Mouse (Mus musculus) kidney, embryonic 15.5 days (tissue): ENCODE data around the gene Tctex1d2. TPM values are rescaled to one million over a fixed set of nuclear protein-coding genes. Genes with fewer than 3 reads are reported as not detected.

Source experiments
- ATAC-seq: fragments of 200-750 bp; cut with Nextera tagmentation; replicated peaks from 2 replicates; pipeline ENCODE4 v1.8.0; 2017; ENCODE audit warnings: moderate TSS enrichment; ENCODE audit not compliant: low FRiP score
- H3K27ac ChIP-seq: fragments of 300-500 bp; sonication (generic); 2 replicates; pipeline ENCODE4 v1.5.1; 2015; ENCODE audit warnings: mild to moderate bottlenecking, inconsistent platforms
- H3K27me3 ChIP-seq: fragments of 300-500 bp; sonication (generic); 2 replicates; pipeline ENCODE4 v1.6.1; 2015; ENCODE audit warnings: inconsistent platforms
- H3K36me3 ChIP-seq: fragments of 300-500 bp; sonication (generic); 2 replicates; pipeline ENCODE4 v1.6.1; 2015; ENCODE audit warnings: inconsistent platforms
- H3K4me1 ChIP-seq: fragments of 300-500 bp; sonication (generic); 2 replicates; pipeline ENCODE4 v1.6.1; 2015; ENCODE audit warnings: inconsistent platforms
- H3K4me2 ChIP-seq: fragments of 300-500 bp; sonication (generic); 2 replicates; pipeline ENCODE4 v1.6.1; 2015; ENCODE audit warnings: moderate library complexity, mild to moderate bottlenecking, inconsistent platforms
- H3K4me3 ChIP-seq: fragments of 300-500 bp; sonication (generic); replicated peaks from 2 replicates; pipeline ENCODE4 v1.5.1; 2015; ENCODE audit warnings: mild to moderate bottlenecking, inconsistent platforms
- H3K9ac ChIP-seq: fragments of 300-500 bp; sonication (generic); 2 replicates; pipeline ENCODE4 v1.6.1; 2015; ENCODE audit warnings: mild to moderate bottlenecking, inconsistent platforms
- H3K9me3 ChIP-seq: fragments of 300-500 bp; sonication (generic); replicated peaks from 2 replicates; pipeline ENCODE4 v1.6.1; 2016; ENCODE audit warnings: inconsistent platforms
- WGBS: fragments of 180-500 bp; shearing (Covaris S2); methylation state at CpG from one replicate; pipeline ENCODE4 v1.1.7; 2015; ENCODE audit warnings: mixed read lengths; 5-methylcytosine and 5-hydroxymethylcytosine counted together
- polyA plus RNA-seq: library from polyadenylated mRNA; unstranded; fragments of >200 nt; fragmentation: Nextera tagmentation; extraction: Ambion mirVana; gene quantifications from 2 replicates; pipeline ENCODE4 v1.2.1, GENCODE M21; 2015

Gene Tctex1d2
- polyA plus RNA-seq, 1 experiment from 2014 or later = 33.6 TPM

GRCm38 (mm10) chr16:32400267-32400666 is 19.2 kb upstream of the Tctex1d2 start, which contains the start of gene Tm4sf19:
Gene Tm4sf19 (plus strand): TSS chr16:32400506.
- no peak for ATAC-seq
- no peaks in the 10 kb centered on the region for H3K9me3 ChIP-seq
- no peak within 1 kb of the TSS for H3K4me3 ChIP-seq
- H3K4me1 ChIP-seq = 0 out of 2 replicates have a peak, but pooled peaks cover 2% of the 10 kb centered on the region
- WGBS = 76% methylated on average over 7 of the region's 7 CpGs
- no peak within 1 kb of the TSS for H3K27ac ChIP-seq
- H3K27me3 ChIP-seq = no peaks in the 10 kb centered on the region
- no peak within 1 kb of the TSS for H3K9ac ChIP-seq
- no peak within 1 kb of the TSS for H3K4me2 ChIP-seq
- no peaks in the 10 kb centered on the region for H3K36me3 ChIP-seq

- H3K27ac ChIP-seq = no peak overlapping the region
- H3K4me1 ChIP-seq = no peaks in the 10 kb centered on the region
- H3K4me2 ChIP-seq = no peak overlapping the region
- no peaks in the 10 kb centered on the region for H3K36me3 ChIP-seq
- no peaks in the 10 kb centered on the region for H3K27me3 ChIP-seq
- no peak for ATAC-seq
- 79% methylated on average over 9 of the region's 9 CpGs for WGBS
- H3K9ac ChIP-seq = no peak overlapping the region
- no peak overlapping the region for H3K4me3 ChIP-seq
- no peaks in the 10 kb centered on the region for H3K9me3 ChIP-seq
These were observed 18.1 kb upstream of the Tctex1d2 start for GRCm38 (mm10) chr16:32401335-32401965.

- Histone ChIP-seq H3K4me2 (no peak overlapping the region), H3K9me3 (no peaks in the 10 kb centered on the region), H3K4me1 (no peaks in the 10 kb centered on the region), H3K27ac (no peak overlapping the region), H3K36me3 (no peaks in the 10 kb centered on the region), H3K9ac (no peak overlapping the region), H3K27me3 (no peaks in the 10 kb centered on the region), H3K4me3 (no peak overlapping the region)
- ATAC-seq = no peak
- WGBS = 82% methylated on average over 3 of the region's 3 CpGs
These were observed 16.7 kb upstream of the Tctex1d2 start for GRCm38 (mm10) chr16:32402818-32403217.

- Histone ChIP-seq H3K4me1 (no peaks in the 10 kb centered on the region), H3K4me2 (no peak overlapping the region), H3K27me3 (no peaks in the 10 kb centered on the region), H3K9ac (no peak overlapping the region), H3K4me3 (no peak overlapping the region), H3K9me3 (no peaks in the 10 kb centered on the region), H3K27ac (no peak overlapping the region), H3K36me3 (no peaks in the 10 kb centered on the region)
- WGBS = 93% methylated on average over 9 of the region's 9 CpGs
- no peak for ATAC-seq
These were observed 13.8 kb upstream of the Tctex1d2 start for GRCm38 (mm10) chr16:32405716-32406115.

GRCm38 (mm10) chr16:32406671-32407070 is 12.8 kb upstream of the Tctex1d2 start:
- H3K27me3 ChIP-seq = no peaks in the 10 kb centered on the region
- no peaks in the 10 kb centered on the region for H3K36me3 ChIP-seq
- H3K4me1 ChIP-seq = no peaks in the 10 kb centered on the region
- WGBS = 66% methylated on average over 6 of the region's 6 CpGs
- no peaks in the 10 kb centered on the region for H3K9me3 ChIP-seq
- H3K4me2 ChIP-seq = no peak overlapping the region
- no peak overlapping the region for H3K4me3 ChIP-seq
- no peak overlapping the region for H3K27ac ChIP-seq
- H3K9ac ChIP-seq = no peak overlapping the region
- no peak for ATAC-seq

GRCm38 (mm10) chr16:32407730-32408129 is 11.8 kb upstream of the Tctex1d2 start:
- H3K4me2 ChIP-seq = no peak overlapping the region
- 83% methylated on average over 10 of the region's 10 CpGs for WGBS
- H3K27me3 ChIP-seq = no peaks in the 10 kb centered on the region
- H3K9me3 ChIP-seq = no peaks in the 10 kb centered on the region
- H3K27ac ChIP-seq = no peak overlapping the region
- no peaks in the 10 kb centered on the region for H3K36me3 ChIP-seq
- no peak overlapping the region for H3K4me3 ChIP-seq
- H3K4me1 ChIP-seq = no peaks in the 10 kb centered on the region
- no peak overlapping the region for H3K9ac ChIP-seq
- no peak for ATAC-seq

- Histone ChIP-seq H3K36me3 (no peaks in the 10 kb centered on the region), H3K4me2 (no peak overlapping the region), H3K27me3 (no peaks in the 10 kb centered on the region), H3K9me3 (no peaks in the 10 kb centered on the region), H3K4me1 (peaks cover 15% of the 10 kb centered on the region), H3K4me3 (no peak overlapping the region), H3K9ac (no peak overlapping the region), H3K27ac (no peak overlapping the region)
- WGBS = 53% methylated on average over 1 of the region's 1 CpGs
- ATAC-seq = no peak
These were observed 2.0 kb upstream of the Tctex1d2 start for GRCm38 (mm10) chr16:32417457-32417856.

- Histone ChIP-seq H3K4me3 (no peak overlapping the region), H3K27ac (no peak overlapping the region), H3K4me2 (no peak overlapping the region), H3K36me3 (no peaks in the 10 kb centered on the region), H3K27me3 (no peaks in the 10 kb centered on the region), H3K4me1 (peaks cover 14% of the 10 kb centered on the region), H3K9me3 (no peaks in the 10 kb centered on the region), H3K9ac (no peak overlapping the region)
- WGBS = 86% methylated on average over 3 of the region's 3 CpGs
- ATAC-seq = no peak
These were observed 8.0 kb downstream of the Tctex1d2 start for GRCm38 (mm10) chr16:32427506-32427905.

- H3K27ac ChIP-seq = peak within 1 kb of the TSS; percentile 91
- H3K9ac ChIP-seq = peak within 1 kb of the TSS; percentile 74
- H3K9me3 ChIP-seq = no peaks in the 10 kb centered on the region
- no peaks in the 10 kb centered on the region for H3K36me3 ChIP-seq
- peak; percentile 97 for ATAC-seq
- peak within 1 kb of the TSS; percentile 87 for H3K4me2 ChIP-seq
- no peaks in the 10 kb centered on the region for H3K27me3 ChIP-seq
- H3K4me3 ChIP-seq = peak within 1 kb of the TSS; percentile 74
- H3K4me1 ChIP-seq = peaks cover 14% of the 10 kb centered on the region
- under 1% methylated on average over 54 of the region's 54 CpGs for WGBS
These were observed 11.1 kb downstream of the Tctex1d2 start, which contains the start of gene Pcyt1a for GRCm38 (mm10) chr16:32430474-32431046. Gene Pcyt1a (plus strand): TSS chr16:32430921.

GRCm38 (mm10) chr16:32431047-32431591 is 11.6 kb downstream of the Tctex1d2 start:
- H3K9ac ChIP-seq = peak overlapping the region; percentile 74
- H3K27ac ChIP-seq = peak overlapping the region; percentile 91
- no peaks in the 10 kb centered on the region for H3K36me3 ChIP-seq
- no peaks in the 10 kb centered on the region for H3K27me3 ChIP-seq
- 1% methylated on average over 28 of the region's 28 CpGs for WGBS
- peak; percentile 80 for ATAC-seq
- peak overlapping the region; percentile 87 for H3K4me2 ChIP-seq
- peak overlapping the region; percentile 74 for H3K4me3 ChIP-seq
- no peaks in the 10 kb centered on the region for H3K9me3 ChIP-seq
- peaks cover 14% of the 10 kb centered on the region for H3K4me1 ChIP-seq

GRCm38 (mm10) chr16:32431926-32432325 is 12.4 kb downstream of the Tctex1d2 start:
- H3K9me3 ChIP-seq = no peaks in the 10 kb centered on the region
- H3K4me3 ChIP-seq = peak overlapping the region; percentile 74
- ATAC-seq = no peak
- H3K27ac ChIP-seq = no peak overlapping the region
- peaks cover 14% of the 10 kb centered on the region for H3K4me1 ChIP-seq
- no peak overlapping the region for H3K9ac ChIP-seq
- H3K4me2 ChIP-seq = peak overlapping the region; percentile 87
- no peaks in the 10 kb centered on the region for H3K27me3 ChIP-seq
- 100% methylated on average over 1 of the region's 1 CpGs for WGBS
- no peaks in the 10 kb centered on the region for H3K36me3 ChIP-seq

GRCm38 (mm10) chr16:32433138-32433537 is 13.6 kb downstream of the Tctex1d2 start:
- no peak for ATAC-seq
- no peak overlapping the region for H3K4me3 ChIP-seq
- no peak overlapping the region for H3K27ac ChIP-seq
- H3K4me1 ChIP-seq = peaks cover 14% of the 10 kb centered on the region
- no peaks in the 10 kb centered on the region for H3K27me3 ChIP-seq
- WGBS = 83% methylated on average over 2 of the region's 2 CpGs
- H3K36me3 ChIP-seq = no peaks in the 10 kb centered on the region
- H3K4me2 ChIP-seq = no peak overlapping the region
- no peaks in the 10 kb centered on the region for H3K9me3 ChIP-seq
- H3K9ac ChIP-seq = no peak overlapping the region
